Comparison of ENCODE assay signal across 10 mouse cellular contexts in genomic region chr13:55071322-55071721, GRCm38 (mm10). TPM values are rescaled to one million over a fixed set of nuclear protein-coding genes. Genes with fewer than 3 reads are reported as not detected.
DNase-seq lines count a peak whose midpoint lies in the region; ATAC-seq and TF ChIP-seq lines count a peak whose summit lies in the region.
"Had no signal": no experiment of that assay in that cellular context is flagged by ENCODE, and none has a peak within 500 bp of the region (broad histone marks: within the 10 kb centered on the region; RNA-seq: fewer than 3 reads in every experiment).

No protein-coding gene starts in this region.

- ATAC-seq in midbrain, embryonic 14.5 days (ENCODE audit: low FRiP score, low TSS enrichment), result no peak
- no peak for ATAC-seq in erythroid progenitor cell, adult 5-6 weeks (replicated peaks; ENCODE audit: low FRiP score, poor library complexity, severe bottlenecking)
- ATAC-seq: midbrain, embryonic 13.5 days had no signal

- H3K27ac ChIP-seq in gastrocnemius, adult 2 months, result no peak overlapping the region
- no peak overlapping the region for H3K27ac ChIP-seq in midbrain, embryonic 14.5 days (replicated peaks; ENCODE audit: low read depth, low read length)
- H3K27ac ChIP-seq in midbrain, embryonic 10.5 days (replicated peaks), result no peak overlapping the region
- H3K27ac ChIP-seq: hindbrain, embryonic 15.5 days; midbrain, embryonic 13.5 days had no signal

- DNase-seq in gastrocnemius, adult 2 months, result no peak
- DNase-seq in gastrocnemius, adult 8-10 months (ENCODE audit: low spot score in 2 of 2), result no peak
- peak; percentile 85 for DNase-seq in midbrain, embryonic 14.5 days
- no peak for DNase-seq in midbrain, embryonic 10.5 days (ENCODE audit: low spot score)
- DNase-seq in cerebellum, postnatal 14 days, result peak; percentile 28 to 57
- DNase-seq in skeletal muscle tissue, adult 2 months (ENCODE audit: low read depth, low spot score), result peak; percentile 1
- no peak for DNase-seq in right cerebral cortex, postnatal 14 days

- no peak overlapping the region for H3K4me2 ChIP-seq in midbrain, embryonic 14.5 days (ENCODE audit: low read length)
- H3K4me2 ChIP-seq: hindbrain, embryonic 15.5 days; midbrain, embryonic 13.5 days had no signal

- no peak overlapping the region for H3K4me3 ChIP-seq in gastrocnemius, adult 2 months
- no peak overlapping the region for H3K4me3 ChIP-seq in midbrain, embryonic 14.5 days (replicated peaks; ENCODE audit: low read depth, low read length)
- no peak overlapping the region for H3K4me3 ChIP-seq in midbrain, embryonic 10.5 days
- H3K4me3 ChIP-seq: hindbrain, embryonic 15.5 days; midbrain, embryonic 13.5 days had no signal

- no peaks in the 10 kb centered on the region for H3K4me1 ChIP-seq in midbrain, embryonic 14.5 days (ENCODE audit: control insufficient read depth, insufficient read depth, low read length)
- H3K4me1 ChIP-seq in midbrain, embryonic 10.5 days, result no peaks in the 10 kb centered on the region
- H3K4me1 ChIP-seq: hindbrain, embryonic 15.5 days; midbrain, embryonic 13.5 days had no signal

- H3K27me3 ChIP-seq in midbrain, embryonic 14.5 days (ENCODE audit: control insufficient read depth, insufficient read depth, low read length), result no peaks in the 10 kb centered on the region
- H3K27me3 ChIP-seq in midbrain, embryonic 10.5 days (ENCODE audit: low read depth, poor library complexity, severe bottlenecking), result no peaks in the 10 kb centered on the region
- H3K27me3 ChIP-seq: hindbrain, embryonic 15.5 days; midbrain, embryonic 13.5 days had no signal

- H3K9me3 ChIP-seq in midbrain, embryonic 14.5 days (ENCODE audit: control insufficient read depth, low read length), result no peaks in the 10 kb centered on the region
- no peaks in the 10 kb centered on the region for H3K9me3 ChIP-seq in midbrain, embryonic 10.5 days (replicated peaks)
- H3K9me3 ChIP-seq: hindbrain, embryonic 15.5 days; midbrain, embryonic 13.5 days had no signal

- H3K36me3 ChIP-seq in midbrain, embryonic 14.5 days (ENCODE audit: control insufficient read depth, insufficient read depth, low read length), result peaks cover 14% of the 10 kb centered on the region
- peaks cover 12% of the 10 kb centered on the region for H3K36me3 ChIP-seq in midbrain, embryonic 10.5 days

- intact Hi-C loops in gastrocnemius, adult 2 months (cut with DNase I), result loop anchor here (2.0 kb wide), 1 partner anchor 273 kb away; no protein-coding TSS in a partner anchor

- no peak overlapping the region for H3K9ac ChIP-seq in midbrain, embryonic 14.5 days (replicated peaks; ENCODE audit: low read length)
- H3K9ac ChIP-seq: hindbrain, embryonic 15.5 days; midbrain, embryonic 13.5 days had no signal

- peak; percentile 67 for TF ChIP-seq CTCF in gastrocnemius, adult 2 months (IDR thresholded peaks at IDR 0.05)

- WGBS in midbrain, embryonic 14.5 days, result 0% methylated on average over 3 of the region's 3 CpGs
- 4% methylated on average over 3 of the region's 3 CpGs for WGBS in midbrain, embryonic 10.5 days

RNA-seq across cellular contexts. Expression of gene Uimc1, which starts 28.8 kb away (rescaled TPM):
- total RNA-seq in gastrocnemius, adult 2 months (2021), result 10 to 100 TPM; 12.9 to 13.4 TPM
- total RNA-seq in gastrocnemius, adult 8-10 months (2022), result 10 to 100 TPM; 10.0 to 14.3 (median 12.3) TPM
- polyA plus RNA-seq in midbrain, embryonic 14.5 days (2014; fragmentation: Nextera tagmentation; extraction: Ambion mirVana), result 20.7 and 20.8 TPM in 2 replicates
- 23.2 and 24.1 TPM in 2 replicates for polyA plus RNA-seq in midbrain, embryonic 10.5 days (2016; fragmentation: Nextera tagmentation; extraction: Ambion mirVana)
- total RNA-seq in erythroid progenitor cell, adult 5-6 weeks (2015; ENCODE audit: low replicate concordance), result 50.1 and 87.2 TPM in 2 replicates
- 92.4 and 105 TPM in 2 replicates for total RNA-seq in erythroid progenitor cell, adult 5-6 weeks (2017; ENCODE audit: low replicate concordance)

RNA-seq across cellular contexts. Expression of gene Zfp346, which starts 33.8 kb away (rescaled TPM):
- total RNA-seq in gastrocnemius, adult 2 months (2021), result 10 to 100 TPM; 12.1 to 14.2 TPM
- total RNA-seq in gastrocnemius, adult 8-10 months (2022), result 10 to 100 TPM; 13.0 to 15.8 (median 14.1) TPM
- polyA plus RNA-seq in midbrain, embryonic 14.5 days (2014; fragmentation: Nextera tagmentation; extraction: Ambion mirVana), result 23.6 and 26.2 TPM in 2 replicates
- 21.8 and 22.9 TPM in 2 replicates for polyA plus RNA-seq in midbrain, embryonic 10.5 days (2016; fragmentation: Nextera tagmentation; extraction: Ambion mirVana)
- 17.2 and 19.8 TPM in 2 replicates for total RNA-seq in erythroid progenitor cell, adult 5-6 weeks (2015; ENCODE audit: low replicate concordance)
- total RNA-seq in erythroid progenitor cell, adult 5-6 weeks (2017; ENCODE audit: low replicate concordance), result 21.1 and 21.5 TPM in 2 replicates

RNA-seq across cellular contexts. Expression of gene Hk3, which starts 50.1 kb away (rescaled TPM):
- under 1 TPM; 0.23 to 0.25 TPM for total RNA-seq in gastrocnemius, adult 2 months (2021)
- total RNA-seq in gastrocnemius, adult 8-10 months (2022), result under 1 TPM; 0.25 to 0.46 (median 0.31) TPM
- polyA plus RNA-seq in midbrain, embryonic 14.5 days (2014; fragmentation: Nextera tagmentation; extraction: Ambion mirVana), result 0.40 and 1.1 TPM in 2 replicates
- 1.1 and 1.4 TPM in 2 replicates for polyA plus RNA-seq in midbrain, embryonic 10.5 days (2016; fragmentation: Nextera tagmentation; extraction: Ambion mirVana)
- total RNA-seq in erythroid progenitor cell, adult 5-6 weeks (2015; ENCODE audit: low replicate concordance), result 8.8 and 22.3 TPM in 2 replicates
- 12.9 and 24.6 TPM in 2 replicates for total RNA-seq in erythroid progenitor cell, adult 5-6 weeks (2017; ENCODE audit: low replicate concordance)

Comparison
In these comparisons a context has a peak if more than half of its experiments do, and no peak if none do; other contexts are left out.
1. DNase-seq: peak in midbrain, embryonic 14.5 days (single experiment), cerebellum, postnatal 14 days (2 of 2) and skeletal muscle tissue, adult 2 months (single experiment); none in gastrocnemius, adult 2 months (single experiment), gastrocnemius, adult 8-10 months (0 of 2), midbrain, embryonic 10.5 days (single experiment) and right cerebral cortex, postnatal 14 days (single experiment).
2. RNA of gene Hk3, which starts 50.1 kb away (total RNA-seq): 8.8 to 24.6 TPM in erythroid progenitor cell, adult 5-6 weeks; 0.25 to 0.46 TPM in gastrocnemius, adult 8-10 months and 0.23 to 0.25 TPM in gastrocnemius, adult 2 months; every median in the first group is over 4 times any median in the second.